Mouse (Mus musculus) kidney, adult 9 months (tissue): Measurements from ENCODE around the gene Zfp523.
"Not testable (repeated sequence)": the region's sequence is repeated elsewhere in the genome, so short reads cannot be mapped to it uniquely, and the experiment has no call there.

Experiments
- DNase-seq: peaks from one replicate; pipeline ENCODE4 v3.0.0; 2022

Zfp523 gene

DNA sequence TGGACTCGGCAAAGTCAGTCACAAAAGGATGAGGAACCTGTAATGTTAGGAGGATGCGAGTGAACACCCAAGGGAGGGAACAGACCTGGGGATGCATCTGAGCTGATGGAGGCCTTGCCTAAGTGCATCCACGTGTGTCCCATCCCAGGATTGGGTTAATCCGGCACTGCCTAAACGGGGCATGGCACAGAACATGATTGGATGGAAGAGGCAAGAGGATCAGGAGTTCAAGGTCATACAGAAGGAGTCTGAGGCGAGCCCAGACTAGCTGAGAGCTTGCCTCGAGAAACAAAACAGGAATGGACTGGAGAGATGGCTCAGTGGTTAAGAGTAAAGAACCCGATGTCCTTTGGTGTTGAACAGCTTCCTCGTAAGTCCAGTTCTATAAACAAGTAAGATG is 35.5 kb downstream of the Zfp523 start:
- no peak for DNase-seq

DNA sequence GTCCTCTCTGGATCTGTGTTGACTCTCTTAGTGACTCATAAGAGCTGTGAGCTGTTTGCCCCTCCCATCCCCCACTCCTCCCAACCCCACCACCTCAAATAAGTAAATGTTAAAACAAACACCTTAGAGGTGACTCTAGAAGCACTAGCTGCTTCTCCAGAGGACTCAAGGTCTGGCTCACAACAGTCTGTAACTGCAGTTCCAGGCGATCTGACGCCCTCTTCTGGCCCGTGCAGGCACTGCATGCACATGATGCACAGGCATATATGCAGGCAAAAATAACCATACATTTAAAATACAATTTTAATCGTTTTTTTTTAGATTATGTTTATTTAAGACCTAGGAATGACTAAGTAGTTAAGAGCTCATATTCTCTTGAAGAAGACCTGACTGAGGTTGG is 36.3 kb downstream of the Zfp523 start:
- DNase-seq = no peak

DNA sequence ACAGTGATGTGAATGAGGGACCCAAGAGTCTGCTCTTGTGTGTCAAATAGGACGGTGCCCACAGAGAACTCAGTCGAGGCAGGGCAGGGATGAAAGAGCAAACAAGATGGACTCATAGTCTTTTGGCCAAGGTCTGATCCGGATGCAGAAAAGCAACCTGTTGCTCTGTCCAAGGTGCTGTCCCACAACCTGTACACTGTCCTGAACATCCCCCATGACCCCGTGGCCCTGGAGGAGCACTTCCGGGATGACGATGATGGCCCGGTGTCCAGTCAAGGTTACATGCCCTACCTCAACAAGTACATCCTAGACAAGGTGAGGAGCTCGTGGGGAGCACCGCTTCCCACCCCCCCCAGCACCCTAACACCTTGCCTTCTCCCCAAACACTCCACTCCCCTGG is 39.9 kb downstream of the Zfp523 start:
- DNase-seq = no peak

- DNase-seq = no peak
Observed at GRCm38 (mm10) chr17:28217721-28218649, 41.1 kb downstream of the Zfp523 start.

DNA sequence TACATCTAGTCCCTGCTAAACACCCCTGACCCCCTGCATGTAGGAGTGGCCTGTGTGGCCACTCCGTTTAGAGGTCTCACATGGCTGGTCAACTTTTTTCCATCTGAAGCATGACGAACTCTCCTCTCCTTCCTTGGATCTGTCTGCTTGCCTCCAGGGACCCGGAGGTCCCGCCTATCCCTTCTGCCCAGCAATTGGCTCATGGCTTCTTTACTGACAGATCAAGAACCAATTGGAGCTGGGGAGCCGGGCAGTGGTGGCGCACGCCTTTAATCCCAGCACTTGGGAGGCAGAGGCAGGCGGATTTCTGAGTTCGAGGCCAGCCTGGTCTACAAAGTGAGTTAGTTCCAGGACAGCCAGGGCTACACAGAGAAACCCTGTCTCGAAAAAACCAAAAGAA is 45.5 kb downstream of the Zfp523 start:
- not testable (repeated sequence) for DNase-seq

GRCm38 (mm10) chr17:28223561-28224391 is 46.8 kb downstream of the Zfp523 start:
- peak; percentile 96 for DNase-seq

GRCm38 (mm10) chr17:28224615-28225014 is 47.7 kb downstream of the Zfp523 start:
- DNase-seq = no peak

- DNase-seq = peak; percentile 93
Observed at GRCm38 (mm10) chr17:28226014-28226413, 49.1 kb downstream of the Zfp523 start.

DNA sequence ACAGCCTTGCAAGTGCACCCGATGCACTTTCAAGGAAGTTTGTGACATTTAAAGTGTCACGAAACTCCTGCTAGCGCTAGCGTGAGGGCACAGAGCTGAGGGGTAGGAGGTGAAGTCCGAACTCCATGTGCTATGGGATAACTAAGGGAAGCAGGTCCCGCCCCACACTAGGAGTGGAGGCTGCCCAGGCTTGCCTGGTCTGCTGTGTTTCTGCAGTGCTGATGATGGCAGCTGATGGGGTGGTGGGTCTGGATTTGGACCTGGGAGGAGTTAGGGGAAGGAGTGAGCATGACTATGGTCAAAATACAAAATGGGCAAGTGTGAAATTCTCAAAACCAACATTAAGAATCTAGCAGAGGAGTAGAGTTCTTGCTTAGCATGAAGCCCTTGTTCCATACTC is 53.6 kb downstream of the Zfp523 start:
- DNase-seq = no peak

DNA sequence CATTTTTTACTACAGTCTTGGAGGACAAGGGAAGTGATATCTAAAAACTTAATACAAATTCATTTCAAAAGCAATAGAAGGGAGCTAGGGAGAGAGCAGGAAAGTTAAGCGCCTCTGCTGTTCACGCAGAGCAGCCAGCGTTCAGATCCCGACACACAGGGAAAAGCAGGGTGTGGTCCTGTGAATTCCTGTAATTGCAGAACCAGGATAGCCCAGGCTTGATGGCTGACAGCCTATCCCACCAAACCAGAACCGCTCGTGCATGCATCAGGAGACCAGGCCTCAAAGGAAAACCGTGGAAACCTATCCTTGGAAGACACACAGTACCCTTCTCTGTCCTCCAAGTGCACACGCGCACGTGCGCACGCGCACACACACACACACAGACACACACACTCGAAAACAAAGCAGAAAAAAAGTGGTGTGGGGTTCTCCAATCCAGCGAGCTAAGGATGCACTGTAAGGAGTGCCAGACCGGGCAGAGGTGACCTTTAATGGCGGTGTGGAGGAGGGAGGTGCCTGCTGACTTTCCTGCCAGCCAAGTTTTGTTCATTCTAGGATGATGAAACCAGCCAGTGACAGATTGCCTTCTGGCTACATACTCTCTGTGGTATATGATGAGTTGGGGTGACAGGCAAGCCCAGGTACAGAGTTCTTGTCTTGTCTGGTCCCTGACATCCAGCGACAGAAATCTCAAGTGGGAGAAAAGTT is 54.3 kb downstream of the Zfp523 start:
- no peak for DNase-seq

GRCm38 (mm10) chr17:28232475-28233060 is 55.6 kb downstream of the Zfp523 start, which contains the start of gene Ppard:
TSS of gene Ppard (plus strand) at chr17:28232700.
- peak; percentile 98 for DNase-seq

- peak; percentile 43 for DNase-seq
Observed at GRCm38 (mm10) chr17:28233091-28233731, 56.3 kb downstream of the Zfp523 start.

DNA sequence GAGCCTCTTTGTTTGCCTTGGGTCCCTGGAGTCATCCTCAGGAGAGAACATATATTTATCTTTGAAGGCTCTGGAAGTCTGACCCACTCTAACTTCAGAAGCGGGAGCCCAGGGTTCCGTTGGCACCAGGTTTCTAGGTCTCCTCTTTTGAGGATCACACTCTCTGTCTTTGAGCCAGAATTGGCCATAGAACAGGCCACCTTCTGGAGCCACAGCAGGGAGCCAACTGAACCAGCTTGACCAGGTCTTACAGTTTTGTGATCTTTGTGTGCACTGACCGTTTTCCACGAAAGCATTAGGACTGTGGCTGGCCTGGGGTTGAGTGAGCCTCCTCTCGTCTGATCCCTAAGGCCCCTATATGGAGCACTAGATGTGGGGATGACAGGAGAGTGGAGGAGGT is 57.7 kb downstream of the Zfp523 start:
- DNase-seq = no peak

- no peak for DNase-seq
Observed at GRCm38 (mm10) chr17:28235982-28236635, 59.2 kb downstream of the Zfp523 start.

DNA sequence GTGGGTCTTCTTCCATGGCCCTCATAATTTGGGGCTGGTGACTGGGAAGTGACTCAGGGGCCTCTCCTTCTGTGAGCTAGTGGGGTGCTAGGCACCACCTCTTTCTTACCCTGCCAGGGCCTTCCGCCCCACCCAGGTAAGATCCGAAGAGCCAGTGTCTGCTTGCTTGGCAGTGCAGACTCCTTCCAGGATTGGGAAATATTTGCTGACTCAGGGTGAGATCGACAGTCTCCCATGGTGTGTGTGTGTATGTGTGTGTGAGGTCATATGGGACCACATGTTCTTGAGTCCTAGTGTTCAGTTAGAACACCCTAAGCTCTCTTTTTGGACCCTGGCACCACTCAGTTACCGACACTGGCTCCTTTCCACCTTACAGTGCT is 59.7 kb downstream of the Zfp523 start:
- no peak for DNase-seq

DNA sequence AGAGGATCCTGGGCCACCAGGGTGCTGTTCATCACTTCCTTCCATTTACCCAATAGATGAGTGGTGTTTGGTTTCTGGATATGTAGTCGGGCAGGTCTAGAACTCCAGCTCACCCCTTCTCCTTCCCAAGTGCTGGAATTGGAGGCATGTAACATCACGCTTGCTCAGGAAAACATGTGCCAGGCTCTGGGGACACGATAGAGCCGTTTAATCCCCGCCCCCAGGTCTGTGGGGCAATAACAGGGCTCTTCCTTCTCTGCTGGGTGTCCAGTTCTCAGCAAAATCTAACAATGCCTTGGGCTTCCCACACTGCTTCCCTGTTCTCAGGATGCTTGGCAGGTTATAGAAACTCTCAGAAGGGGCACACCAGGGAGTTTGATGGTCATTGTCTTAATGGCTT is 60.4 kb downstream of the Zfp523 start:
- no peak for DNase-seq

DNA sequence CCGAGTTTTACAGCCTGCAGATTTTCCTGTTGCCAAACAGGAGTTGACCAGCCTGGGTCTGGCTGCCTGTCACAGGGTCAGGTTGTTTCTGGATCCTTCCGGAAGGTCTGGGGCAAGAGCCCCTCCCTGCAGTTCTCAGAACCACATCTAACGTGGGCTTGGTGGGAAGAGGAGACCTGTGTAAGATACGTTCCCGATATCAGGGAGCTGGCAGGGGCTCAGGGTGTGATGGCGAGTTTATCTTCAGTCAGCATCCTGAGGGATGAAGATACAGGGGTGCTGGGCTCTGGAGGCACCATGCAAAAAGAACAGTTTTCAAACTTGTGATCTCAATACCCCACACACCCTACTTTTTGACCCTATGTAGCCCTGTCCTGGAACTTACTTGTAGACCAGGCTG is 60.9 kb downstream of the Zfp523 start:
- DNase-seq = no peak

DNA sequence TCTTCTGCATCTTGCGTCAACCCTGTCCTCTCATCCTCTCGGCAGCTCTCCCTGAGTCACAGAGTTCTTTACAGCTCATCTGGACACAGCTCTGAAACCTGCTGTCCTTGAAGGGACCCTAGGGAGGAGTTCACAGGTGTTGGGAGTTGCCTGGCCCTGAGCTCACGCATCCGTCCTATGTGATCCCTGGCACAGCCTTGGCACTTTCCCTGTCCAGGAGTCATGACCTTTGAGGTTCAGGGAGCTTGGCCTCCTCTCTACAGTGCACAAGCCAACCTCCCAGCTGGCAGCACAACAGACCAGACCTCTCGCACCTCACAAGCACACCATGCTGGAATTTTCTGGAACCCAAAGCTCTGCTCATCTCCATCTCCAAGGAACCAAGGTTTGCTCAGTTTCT is 63.9 kb downstream of the Zfp523 start:
- no peak for DNase-seq

DNA sequence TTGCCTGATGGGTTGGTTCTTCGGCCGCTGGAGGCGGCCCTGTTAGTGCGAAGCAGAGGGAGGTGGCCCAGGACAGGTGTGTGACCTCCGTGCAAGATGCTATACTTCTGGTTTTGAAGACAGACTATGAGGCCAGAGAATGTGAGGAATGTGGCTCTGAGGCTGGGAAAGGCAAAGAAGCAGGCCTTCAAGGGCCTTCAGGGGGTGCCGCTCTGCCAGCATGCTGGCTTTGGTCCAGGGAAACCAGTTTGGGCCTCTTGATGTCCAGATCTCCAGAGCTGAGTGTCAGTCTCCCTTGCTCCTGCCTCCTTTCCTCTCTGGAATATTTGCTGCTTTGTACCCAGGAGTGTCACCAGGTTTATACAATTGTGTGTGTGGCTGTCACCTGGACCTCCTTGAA is 65.4 kb downstream of the Zfp523 start:
- DNase-seq = no peak

DNA sequence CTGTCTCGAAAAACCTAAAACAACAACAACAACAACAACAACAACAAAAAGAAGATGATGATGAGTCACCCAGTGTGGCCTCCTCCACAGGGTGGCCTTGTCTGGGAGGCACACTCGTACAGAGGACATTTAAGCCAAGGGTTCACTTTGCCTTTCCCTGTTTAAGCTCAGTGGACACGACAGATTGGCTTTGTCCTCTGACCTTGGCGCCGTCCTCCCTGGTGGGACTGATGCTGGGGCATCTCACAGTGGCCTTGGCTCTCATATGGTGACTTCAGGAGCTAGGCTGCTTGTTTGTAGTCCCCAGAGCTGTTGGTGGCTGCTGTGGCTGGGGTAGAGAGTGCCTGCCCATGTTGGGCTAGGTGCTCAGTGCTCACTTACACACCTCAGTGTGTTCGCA is 67.3 kb downstream of the Zfp523 start:
- DNase-seq = no peak

DNA sequence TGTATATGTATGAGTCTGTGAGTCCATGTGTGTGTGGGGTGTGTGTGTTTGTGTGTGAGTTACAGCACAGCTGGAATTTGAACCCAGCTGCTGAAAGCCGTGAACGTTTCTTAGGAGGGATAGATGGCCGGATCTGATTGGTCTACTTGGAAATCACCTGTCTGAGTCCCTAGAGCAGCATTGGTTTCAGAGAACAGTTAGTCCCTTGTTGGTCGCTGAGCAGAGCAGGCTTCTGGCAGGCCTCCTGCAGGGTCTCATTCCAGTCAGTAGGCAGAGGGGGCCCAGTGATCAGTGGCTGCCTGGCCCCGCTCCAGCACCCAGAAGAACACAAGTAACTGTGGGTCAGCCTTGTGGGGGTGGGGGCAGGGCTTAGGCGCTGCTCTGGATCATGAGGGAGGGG is 67.8 kb downstream of the Zfp523 start:
- no peak for DNase-seq

DNA sequence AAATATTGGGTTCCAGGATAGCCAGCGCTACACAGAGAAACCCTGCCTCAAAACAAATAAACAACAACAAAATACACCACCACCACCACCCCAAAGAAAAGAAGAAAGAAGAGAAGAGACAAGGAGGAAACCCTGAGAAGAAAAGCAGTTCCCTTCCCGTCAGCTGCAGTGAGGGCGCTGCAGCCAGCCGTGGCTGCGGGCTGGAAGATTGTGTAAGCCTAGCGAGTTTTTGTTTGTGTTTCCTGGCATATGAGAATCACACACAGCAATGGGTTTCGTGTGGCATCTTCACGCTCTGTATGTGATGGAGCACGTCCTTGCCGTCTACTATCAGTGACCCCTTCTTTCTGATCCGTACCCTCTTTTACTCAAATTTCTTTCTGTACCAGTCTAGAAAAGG is 69.7 kb downstream of the Zfp523 start:
- no peak for DNase-seq
